Mouse (Mus musculus) liver, postnatal 0 days (tissue): ENCODE measurements at regions not wholly inside any gene's neighbourhood (a gene's known extent, or its start where the extent isn't known, plus 50 kb on each side); places are given as distances from the start of the nearest gene placed in this dataset.

Source experiments
- CTCF ChIP-seq: sonication (generic); IDR thresholded peaks from 2 replicates; pipeline ENCODE4 v1.5.1; 2016; ENCODE audit warnings: antibody characterized with exemption, low read depth
- EP300 ChIP-seq: IDR thresholded peaks from 2 replicates; pipeline ENCODE4 v1.6.1; 2016; ENCODE audit warnings: antibody characterized with exemption, low read depth, mild to moderate bottlenecking

DNA sequence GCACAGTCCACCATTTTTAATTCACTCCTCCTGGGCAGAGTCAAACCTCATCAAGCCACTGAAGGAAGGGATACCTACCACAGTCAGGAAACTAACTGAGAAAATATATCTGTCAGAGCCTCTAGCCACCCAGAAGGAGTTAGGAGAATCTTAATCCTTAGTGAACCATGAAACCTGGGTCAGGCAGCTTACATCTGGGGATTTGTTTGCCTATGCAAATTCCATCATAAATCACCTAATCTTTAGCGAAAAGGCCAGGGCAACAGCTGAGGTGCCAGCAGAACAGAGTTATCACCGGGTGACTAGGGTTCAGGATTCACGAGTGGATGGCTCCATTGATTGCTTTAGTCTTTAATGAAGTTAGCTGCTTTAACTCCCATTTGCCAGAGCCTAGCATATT, 619.3 kb downstream of the Slc22a22 start:
- no peak for TF ChIP-seq CTCF
- no peak for TF ChIP-seq EP300
